Mouse (Mus musculus) layer of hippocampus, adult 11-12 months (tissue): Measurements from ENCODE around the gene Calm4.

Source experiments
- DNase-seq: peaks from one replicate; pipeline ENCODE4 v3.0.0; 2022; ENCODE audit warnings: low spot score

Gene Calm4

DNA sequence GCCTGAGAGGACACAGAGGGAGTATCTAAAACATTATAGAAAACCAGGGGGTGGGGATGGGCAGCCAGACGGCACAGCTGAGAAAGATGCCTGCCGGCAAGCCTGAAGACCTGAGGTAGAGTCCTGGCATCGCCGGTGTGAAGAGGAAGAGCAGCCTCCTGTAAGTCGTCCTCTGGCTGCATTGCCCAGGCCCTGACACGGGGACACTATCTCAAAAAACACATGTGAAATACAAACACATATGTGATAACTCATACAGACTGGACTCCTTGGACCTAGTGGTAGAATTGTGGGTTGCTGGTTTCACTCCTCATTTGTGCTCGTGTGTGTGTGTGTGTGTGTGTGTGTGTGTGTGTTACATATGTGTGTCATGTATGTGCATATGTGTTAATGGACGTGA is 23.7 kb downstream of the Calm4 start:
- DNase-seq, result no peak

DNA sequence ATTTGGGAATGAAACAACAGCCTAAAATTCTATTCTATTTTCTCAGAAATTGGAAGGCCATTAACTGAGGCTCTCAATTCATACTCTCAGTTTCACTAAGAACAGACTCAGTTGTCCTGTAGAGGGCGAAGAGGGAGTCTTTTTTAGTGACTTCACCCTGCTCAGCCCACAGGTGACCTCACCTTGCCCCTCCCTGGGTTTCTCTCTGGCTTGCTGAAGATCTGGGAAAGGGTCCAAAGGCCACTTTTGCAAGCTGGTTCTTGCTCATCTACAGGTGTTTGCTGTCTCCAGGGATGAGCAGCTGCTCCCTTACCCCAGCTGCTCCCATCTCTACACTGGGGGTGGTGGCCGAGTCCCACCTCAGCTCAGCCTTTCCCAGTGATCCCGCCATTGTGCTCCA is 24.8 kb downstream of the Calm4 start:
- DNase-seq, result no peak

DNA sequence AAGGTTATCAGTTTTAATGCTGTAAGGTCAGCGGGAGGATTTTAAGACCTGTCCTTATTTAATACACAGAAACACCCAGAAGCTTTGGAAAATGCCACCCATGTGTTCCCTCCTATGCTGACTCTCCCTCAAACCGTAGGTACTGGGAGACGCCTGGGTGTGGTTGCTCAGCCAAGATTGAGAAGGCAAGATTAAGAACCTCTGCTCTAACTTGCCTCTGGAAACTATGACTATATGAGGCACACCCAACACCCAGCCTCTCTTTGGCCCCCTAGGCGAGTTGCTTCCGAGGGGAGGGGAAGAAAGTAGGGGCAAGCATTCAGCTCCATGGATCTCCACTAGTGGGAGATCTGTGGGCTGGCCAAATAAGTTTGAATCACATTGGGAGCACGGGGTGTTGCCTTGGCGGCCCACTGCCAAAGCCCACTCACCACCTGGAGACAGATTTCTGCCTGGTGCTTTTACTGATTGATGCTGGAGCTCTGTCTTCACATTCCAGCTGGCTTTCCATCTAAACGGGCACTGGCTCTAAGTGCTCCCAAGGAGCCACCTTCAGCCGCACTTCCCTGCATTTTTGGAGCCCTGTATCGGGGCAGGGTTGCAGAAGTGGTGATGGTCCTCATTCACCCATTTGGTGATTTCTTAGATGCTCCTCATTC is 25.5 kb downstream of the Calm4 start:
- DNase-seq, result peak; percentile 33

DNA sequence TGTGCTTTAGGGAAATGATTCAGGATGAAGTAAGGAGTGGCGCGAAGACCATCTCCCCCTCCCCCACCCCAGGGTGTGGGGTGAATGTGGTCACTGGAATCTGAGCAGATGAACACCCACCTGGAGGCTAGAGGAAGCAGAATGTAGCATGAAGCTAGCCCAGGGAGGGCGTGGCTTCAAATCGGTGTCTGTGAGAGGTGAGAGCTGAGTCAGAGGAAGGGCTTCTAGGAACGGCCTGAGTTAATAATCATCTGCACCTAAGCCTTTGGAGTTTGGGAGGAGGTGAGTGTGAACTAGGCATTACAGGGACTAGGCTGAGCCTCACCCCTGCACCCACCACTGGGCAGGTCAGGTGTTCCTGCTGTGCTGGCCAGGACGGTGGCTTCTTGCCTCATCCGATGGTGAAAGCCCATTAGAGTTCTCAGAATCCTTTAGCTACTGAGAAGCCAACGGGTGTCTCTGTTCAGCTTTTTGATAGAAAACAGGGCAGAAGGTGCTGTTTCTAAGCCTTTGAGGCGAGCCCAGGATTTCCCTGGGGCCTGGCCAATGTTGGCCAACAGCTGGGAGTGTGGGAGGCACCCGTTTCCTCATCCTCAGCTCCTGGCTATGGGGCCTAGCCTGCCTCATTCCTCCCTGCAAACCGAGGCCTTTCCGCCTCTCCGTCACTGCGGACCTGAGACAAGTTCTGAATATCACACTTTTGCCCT is 28.2 kb downstream of the Calm4 start:
- no peak for DNase-seq

DNA sequence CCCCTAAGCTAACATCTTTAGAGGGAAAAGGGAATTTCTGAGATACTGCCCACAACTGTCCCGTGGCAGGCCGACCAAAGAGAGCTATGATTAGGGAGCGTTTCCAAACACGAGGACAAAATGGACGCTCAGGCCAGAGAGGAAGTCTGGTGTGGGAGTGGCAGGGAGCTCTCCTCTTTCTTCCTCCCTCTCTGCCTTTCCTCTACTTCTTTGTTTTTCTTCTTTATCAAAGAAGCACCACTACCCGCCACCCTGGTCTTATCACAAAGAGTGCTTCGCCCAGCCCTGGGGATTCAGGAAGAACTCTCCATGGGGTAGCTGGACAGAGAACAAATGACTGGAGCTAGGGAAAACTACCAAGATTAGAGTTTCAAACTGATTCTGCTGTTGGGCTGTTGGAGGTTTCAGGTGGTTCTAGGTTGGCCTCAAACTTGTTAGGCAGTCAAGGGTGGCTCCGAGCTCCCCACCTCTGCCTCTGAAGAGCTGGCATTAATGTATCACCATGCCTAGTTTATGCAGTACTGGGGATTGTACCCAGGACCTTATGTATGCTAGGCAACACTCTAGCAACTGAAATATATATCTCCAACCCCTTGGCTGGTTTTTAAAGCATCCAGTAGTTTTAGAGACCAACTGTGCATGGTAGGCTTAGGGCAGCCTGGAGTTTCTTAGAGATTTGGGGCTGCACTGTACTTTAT is 28.9 kb downstream of the Calm4 start:
- no peak for DNase-seq

DNA sequence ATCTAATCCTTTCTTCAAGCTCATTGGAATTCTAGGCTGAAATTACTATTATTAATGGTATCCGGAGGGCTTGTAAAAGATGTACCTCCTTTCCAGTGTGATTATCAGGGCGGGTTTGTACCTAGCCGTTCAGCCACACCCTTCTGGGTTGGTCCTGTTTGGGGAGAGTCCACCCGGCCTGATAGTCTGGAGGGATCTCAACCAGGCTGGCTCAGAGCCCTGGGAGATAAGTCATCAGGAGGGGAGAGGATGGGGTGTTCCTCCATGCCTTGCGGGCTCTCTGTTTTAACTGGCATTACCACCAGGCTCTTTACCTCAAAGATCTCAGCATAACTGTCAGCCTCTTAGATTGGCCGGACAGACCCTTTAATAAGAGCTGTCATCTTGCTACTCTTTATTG is 29.6 kb downstream of the Calm4 start:
- DNase-seq, result no peak

DNA sequence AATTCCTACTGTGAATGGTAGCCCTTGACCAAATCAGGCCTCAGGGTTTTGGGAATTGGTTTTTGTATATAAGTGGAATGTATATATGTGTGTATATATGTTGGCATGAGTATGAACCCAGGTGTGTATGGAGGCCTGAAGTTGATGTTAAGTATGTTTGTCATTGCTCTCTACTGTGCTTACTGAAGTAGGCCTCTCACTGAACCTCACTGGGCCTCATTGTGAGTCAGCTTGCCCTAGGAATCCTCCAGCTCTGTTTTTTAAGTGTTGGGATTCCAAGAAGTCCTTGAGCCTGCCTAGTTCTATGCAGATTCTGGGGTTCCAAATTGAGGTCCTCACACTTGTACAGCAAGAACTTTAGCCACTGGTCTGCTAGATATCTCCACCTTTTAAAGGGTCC is 32.3 kb downstream of the Calm4 start:
- DNase-seq, result no peak

DNA sequence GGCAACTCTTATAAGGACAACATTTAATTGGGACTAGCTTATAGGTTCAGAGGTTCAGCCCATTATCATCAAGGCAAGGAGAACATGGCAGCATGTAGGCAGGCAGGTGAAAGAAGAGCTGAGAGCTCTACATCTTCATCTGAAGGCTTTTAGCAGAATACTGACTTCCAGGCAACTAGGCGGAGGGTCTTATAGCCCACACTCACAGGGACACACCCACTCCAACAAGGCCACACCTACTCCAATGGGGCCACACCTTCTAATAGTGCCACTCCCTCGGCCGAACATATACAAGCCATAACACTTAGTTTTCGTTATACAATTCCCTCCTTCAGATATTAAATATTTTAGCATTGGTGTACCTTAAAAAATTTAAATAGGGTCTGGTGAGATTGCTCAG is 35.3 kb downstream of the Calm4 start:
- no peak for DNase-seq

DNA sequence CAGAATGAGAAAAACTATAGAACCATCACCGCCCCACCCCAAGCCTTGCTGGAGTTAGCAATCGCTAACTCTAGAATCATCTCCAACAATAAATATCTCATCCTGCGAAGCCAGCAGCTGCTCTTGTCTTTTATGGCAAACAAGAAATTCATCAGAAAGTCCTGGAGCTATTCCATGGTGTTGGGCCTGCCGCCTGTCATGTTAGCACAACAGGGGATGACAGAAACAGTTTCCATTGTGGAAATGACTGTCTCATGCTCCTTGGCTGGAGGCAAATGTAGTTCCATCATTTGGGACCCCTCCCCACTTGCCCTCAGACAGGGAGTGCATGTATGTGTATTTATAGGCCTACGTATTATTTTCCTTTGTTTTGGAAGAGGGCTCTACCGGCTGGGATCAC is 38.9 kb downstream of the Calm4 start:
- peak; percentile 31 for DNase-seq

DNA sequence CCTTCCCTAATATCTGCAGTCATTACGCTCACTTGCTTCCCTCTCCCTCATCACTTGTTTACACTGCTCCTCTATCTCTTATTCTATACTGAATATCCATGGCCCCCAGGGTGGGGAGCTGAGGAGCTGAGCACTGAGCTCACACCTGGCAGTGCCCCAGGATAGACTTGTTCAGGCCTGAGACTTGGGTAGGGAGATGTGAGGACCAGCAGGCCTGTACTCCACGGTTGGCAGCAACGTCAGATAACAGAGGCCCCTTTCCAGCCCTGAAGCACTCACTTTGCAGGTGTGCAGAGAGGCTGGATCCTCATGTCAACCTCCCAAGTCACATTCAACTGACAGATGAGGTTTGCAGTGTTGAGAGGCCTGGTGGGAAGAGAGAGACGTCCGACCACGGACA is 39.6 kb downstream of the Calm4 start:
- DNase-seq, result no peak

DNA sequence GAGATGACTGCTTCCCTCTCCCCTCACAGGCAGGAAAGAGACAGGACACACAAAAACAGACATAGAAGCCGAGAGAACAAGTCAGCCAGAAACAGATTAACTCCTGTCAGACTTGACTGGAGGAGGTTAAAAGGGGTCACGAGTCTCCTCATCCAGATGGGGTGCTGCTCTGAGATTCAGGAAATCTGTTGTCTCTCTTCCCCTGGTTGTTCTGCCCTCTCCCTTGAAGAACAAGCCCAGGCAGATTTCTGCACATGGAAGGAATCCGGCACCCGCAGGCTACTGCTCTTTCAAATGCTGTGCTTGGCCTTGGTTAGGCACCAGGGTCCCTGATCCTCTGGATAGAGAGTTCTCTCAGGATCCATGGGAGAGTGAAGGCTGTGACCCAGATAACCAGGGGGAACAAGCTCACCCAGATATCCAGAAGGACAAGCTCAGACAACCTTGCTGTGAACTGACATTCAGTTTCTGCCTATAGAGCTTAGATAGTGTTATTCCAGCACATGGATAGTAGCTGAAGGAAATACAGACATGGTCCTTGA is 40.2 kb downstream of the Calm4 start:
- no peak for DNase-seq

DNA sequence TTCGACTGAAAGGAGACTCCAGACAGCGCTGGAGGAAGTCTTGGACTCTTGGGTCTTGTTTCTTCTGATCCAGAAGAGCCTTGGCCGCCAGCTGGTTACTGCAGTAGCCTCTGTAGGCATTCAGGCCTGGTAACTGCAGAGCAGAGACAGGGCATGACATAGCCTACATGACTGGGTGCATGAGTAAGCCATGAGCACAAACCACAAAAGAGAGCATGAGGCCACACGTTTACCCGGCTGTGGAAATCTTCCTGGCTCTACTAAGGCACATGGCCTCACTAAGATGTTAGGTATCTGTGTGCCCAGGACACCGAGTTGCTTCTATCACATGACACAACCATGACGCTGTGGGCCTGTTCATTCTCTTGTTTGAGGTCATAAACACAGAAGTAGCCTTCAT is 49.1 kb downstream of the Calm4 start:
- DNase-seq, result no peak
